Mouse (Mus musculus) olfactory bulb, adult 2 months (tissue): ENCODE data around the gene Cdh7.
"Not testable (repeated sequence)": the region's sequence is repeated elsewhere in the genome, so short reads cannot be mapped to it uniquely, and the experiment has no call there.

ENCODE experiments used
- CTCF ChIP-seq: fragments of 200-500 bp; IDR thresholded peaks from 2 replicates; pipeline ENCODE4 v1.5.1; 2012; ENCODE audit warnings: low read depth, mild to moderate bottlenecking, low read length, moderate library complexity; ENCODE audit not compliant: insufficient read depth
- POLR2A ChIP-seq: fragments of 200-500 bp; IDR thresholded peaks from 2 replicates; pipeline ENCODE4 v1.6.1; 2012; ENCODE audit warnings: mild to moderate bottlenecking, low read depth, low read length, moderate library complexity; ENCODE audit not compliant: insufficient read depth

DNA sequence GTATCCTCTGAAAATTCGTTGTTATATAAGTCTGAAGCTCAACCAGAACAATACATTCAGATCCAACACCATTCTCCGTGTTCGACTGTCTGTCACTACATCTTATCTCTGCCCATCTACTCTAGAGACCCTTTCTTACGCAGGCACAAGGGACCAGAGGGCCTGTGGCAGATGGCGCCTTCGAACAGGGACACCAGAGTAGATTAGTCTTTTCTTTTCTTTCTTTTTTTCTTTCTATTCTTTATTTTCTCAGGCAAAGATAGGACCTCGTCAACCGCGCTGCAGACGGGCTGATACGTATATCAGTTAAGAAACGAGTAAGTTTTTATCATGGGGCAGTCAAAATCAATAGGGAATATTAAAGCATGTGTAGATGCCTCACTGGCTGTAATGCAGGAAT lies 189.2 kb downstream of the Cdh7 start:
- not testable (repeated sequence) for TF ChIP-seq CTCF, POLR2A
